Mouse (Mus musculus) right cerebral cortex, adult 18-20 months (tissue): ENCODE results near the gene Zfp472.
A peak's percentile ranks its signal among the peaks of the same experiment; 100 is the strongest.

Source experiments
- DNase-seq: peaks from one replicate; pipeline ENCODE4 v3.0.0; 2022; ENCODE audit warnings: mixed read lengths

Gene Zfp472

GRCm38 (mm10) chr17:32965623-32966290, at the start of gene Zfp472:
Gene Zfp472, plus strand, starts transcription at chr17:32965814.
- peak; percentile 91 for DNase-seq

GRCm38 (mm10) chr17:32916075-32916474, 49.5 kb upstream of the Zfp472 start:
- no peak for DNase-seq

- peak; percentile 9 for DNase-seq
These were observed 48.5 kb upstream of the Zfp472 start, which contains the start of gene Cyp4f14 for GRCm38 (mm10) chr17:32917131-32917530. Gene Cyp4f14, minus strand, starts transcription at chr17:32917342.

- no peak for DNase-seq
These were observed 46.5 kb upstream of the Zfp472 start for GRCm38 (mm10) chr17:32919123-32919522.

GRCm38 (mm10) chr17:32923681-32924080, 41.9 kb upstream of the Zfp472 start:
- no peak for DNase-seq

DNA sequence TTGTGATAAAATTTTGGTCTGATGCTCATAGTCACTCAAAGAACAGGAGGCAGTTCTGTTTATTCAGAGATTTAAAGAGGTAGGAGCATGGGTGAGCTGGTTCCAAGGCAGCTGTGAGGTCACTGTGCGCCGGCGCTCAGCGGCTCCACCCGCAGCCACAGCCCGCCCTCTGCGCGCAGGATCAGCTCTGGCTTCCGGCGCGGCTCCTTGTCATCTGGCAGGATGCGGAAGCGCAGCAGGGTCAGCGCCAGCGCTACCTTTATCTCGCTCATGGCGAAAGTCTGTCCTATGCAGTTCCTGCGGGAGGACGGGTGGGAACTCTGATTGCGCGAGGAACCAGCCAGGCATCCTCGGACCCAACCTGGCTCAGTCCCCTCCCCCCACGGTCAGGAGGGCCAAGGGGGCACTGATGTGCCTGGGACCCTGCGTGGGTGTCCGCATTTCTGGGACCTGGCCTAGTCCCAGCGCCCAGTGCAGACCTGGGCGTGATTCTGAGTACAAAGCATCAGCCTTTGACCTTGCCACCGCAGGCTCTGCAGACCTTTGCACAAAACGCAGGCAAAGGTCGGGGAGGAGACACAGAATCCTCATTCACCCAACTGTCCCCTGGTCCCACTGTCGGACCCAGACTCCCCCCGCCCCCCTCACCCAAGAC, 40.8 kb upstream of the Zfp472 start:
- DNase-seq: peak; percentile 77

DNA sequence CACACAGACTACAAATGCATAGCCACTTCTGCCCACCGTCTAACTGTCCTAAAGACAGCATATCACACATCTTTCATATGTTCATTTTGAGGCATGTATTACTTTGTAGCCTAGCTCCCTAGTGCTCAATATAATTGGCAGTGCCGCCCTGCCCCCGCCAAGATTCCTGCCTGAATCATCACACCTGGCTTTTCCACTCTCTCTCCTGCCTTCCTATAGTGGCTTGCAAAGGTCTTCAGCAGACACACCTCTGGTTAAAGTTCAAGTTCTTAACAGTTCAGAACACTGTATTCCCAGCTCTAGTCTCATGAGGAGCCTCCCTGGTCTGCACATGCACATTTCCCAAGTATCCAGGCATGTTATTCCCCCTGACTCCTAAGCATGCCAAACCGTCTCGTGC, 37.8 kb upstream of the Zfp472 start:
- DNase-seq: no peak

DNA sequence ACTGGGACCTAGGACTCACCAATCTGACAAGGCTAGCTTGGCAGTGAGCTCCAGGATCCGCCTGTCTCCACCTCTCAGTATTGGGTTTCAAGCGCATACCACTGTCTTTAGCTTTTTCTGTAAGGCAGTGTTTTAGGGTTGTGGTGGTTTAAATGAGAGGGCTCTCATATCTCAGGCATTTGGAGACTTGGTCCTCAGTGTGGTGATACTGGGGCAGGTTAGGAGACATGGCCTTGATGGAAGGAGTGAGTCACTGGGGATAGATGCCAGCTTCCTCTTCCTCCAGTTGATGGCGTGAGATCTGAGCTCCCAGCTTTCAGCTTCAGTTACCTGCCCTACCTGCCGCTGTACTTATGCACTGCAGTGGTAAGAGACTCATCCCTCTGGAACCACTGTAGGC, 25.8 kb upstream of the Zfp472 start:
- DNase-seq: no peak

- DNase-seq: no peak
These were observed 22.0 kb upstream of the Zfp472 start for GRCm38 (mm10) chr17:32943661-32944060.

DNA sequence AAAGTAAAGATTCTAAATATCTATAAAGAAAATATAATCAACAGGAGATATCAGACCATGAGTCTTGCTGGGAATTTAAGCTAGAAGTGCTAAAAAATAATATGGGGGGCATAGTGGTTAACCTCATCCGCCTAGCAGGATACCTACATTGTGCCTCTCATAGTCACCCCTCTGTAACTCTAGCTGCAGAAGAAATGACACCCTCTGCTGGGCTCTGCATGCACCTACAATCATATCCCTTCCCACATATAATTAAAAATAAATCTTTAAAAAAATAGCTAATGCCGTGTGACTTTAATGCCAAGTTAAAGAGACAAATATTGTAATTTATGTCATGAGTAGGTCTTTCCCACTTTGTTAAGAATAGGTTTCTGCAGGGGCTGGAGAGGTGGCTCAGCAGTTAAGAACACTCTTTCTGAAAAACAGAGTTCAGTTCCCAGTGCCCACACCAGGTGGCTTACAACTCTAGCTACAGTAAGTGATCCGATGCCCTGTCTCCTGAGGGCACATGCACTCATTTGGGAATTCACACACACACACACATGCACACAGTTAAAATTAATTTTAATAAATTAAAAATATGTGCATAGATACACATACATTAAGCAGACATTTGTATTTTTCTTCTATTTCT, 21.1 kb upstream of the Zfp472 start:
- no peak for DNase-seq

- no peak for DNase-seq
These were observed 18.9 kb upstream of the Zfp472 start for GRCm38 (mm10) chr17:32946716-32947115.

- peak; percentile 94 for DNase-seq
These were observed 18.2 kb upstream of the Zfp472 start, which contains the start of gene Cyp4f13 for GRCm38 (mm10) chr17:32947215-32947914. Gene Cyp4f13, minus strand, starts transcription at chr17:32947402.

GRCm38 (mm10) chr17:32950136-32950535, 15.5 kb upstream of the Zfp472 start:
- no peak for DNase-seq

DNA sequence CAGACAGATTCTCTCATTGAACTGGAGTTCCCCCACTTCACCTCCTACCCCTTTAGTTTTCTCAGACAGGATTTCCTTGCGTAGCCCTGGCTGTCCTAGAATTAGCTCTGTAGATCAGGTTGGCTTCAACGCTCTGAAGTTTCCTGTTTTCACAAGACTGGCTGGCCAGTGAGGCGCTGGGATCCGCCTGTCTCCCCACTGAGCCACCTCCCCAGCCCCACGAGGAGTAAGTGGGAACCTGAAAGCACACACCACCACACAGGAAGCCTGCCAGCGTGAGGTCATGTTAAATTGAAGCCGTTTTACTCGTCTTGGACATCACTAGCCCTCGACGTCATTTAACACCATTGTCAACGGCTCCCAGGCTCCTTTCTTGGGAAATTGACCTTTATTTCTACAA, 14.6 kb upstream of the Zfp472 start:
- no peak for DNase-seq

DNA sequence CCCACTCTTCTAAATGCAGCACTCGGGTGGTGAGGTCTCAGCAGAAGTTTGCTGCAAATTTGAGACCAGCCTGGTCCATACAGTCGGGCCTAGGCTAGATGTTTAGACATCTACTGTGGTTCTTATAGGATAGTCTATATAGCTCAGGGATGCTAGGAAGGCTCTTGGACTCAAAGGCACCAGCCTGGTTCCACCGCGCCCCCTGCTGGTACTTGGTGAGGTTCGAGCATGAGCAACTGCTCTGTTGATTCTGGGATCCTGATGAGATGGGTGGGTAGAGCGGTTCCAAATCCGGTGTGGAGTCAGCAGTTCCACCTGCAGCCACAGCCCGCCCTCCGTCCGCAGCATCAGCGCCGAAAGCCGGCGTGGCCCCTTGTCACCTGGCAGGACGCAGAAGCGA, 14.2 kb upstream of the Zfp472 start:
- DNase-seq: peak; percentile 81

DNA sequence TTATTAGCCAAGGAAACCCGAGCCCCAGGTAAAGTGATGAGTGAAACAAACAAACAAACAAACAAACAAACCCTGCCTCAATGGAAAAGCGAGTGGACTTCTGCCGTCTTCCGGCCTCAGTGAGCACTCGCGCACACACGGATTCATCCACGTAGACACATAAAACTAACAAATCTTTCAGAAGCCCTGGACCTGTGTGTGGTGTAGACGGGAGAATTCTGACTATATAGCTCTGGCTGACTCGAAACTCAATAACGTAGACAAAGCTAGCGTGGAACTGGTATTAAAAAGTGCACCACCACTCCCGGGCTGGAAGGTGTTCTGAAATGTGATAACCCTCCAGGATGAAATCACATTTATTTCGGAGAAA, 376 bp upstream of the Zfp472 start:
- no peak for DNase-seq

DNA sequence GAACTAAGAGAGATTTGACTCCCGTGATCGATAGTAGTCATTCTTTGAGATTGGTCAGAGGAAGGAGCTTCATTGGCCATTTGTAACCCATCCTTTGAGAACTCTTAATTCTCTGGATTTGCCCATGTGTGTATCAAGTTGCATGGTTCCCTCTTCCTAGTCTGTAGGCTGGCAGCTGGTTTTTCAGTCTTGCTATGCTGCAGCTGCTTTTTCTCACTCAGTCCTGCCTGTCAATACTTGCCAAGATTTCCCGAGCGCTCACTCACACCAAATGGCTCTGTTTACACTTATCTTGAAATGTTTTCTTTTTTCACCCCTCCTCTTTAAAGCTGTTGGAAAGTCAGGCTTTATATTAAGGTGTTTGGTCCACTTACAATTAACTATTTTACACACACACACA, 15.7 kb downstream of the Zfp472 start:
- no peak for DNase-seq

- DNase-seq: no peak
These were observed 20.7 kb downstream of the Zfp472 start for GRCm38 (mm10) chr17:32986301-32986700.

- peak; percentile 8 for DNase-seq
These were observed 26.5 kb downstream of the Zfp472 start for GRCm38 (mm10) chr17:32991965-32992698.

- peak; percentile 89 for DNase-seq
These were observed 27.3 kb downstream of the Zfp472 start, which contains the start of gene Zfp952 for GRCm38 (mm10) chr17:32992699-32993474. Gene Zfp952, plus strand, starts transcription at chr17:32993129.

GRCm38 (mm10) chr17:32998492-32998891, 32.9 kb downstream of the Zfp472 start:
- DNase-seq: no peak

GRCm38 (mm10) chr17:33008337-33008736, 42.7 kb downstream of the Zfp472 start:
- no peak for DNase-seq
